Mouse (Mus musculus): Measurements from ENCODE around the gene Sptlc2.
A peak's percentile ranks its signal among the peaks of the same experiment; 100 is the strongest.

Sptlc2 gene

GRCm38 (mm10) chr12:87274853-87275831 lies 113.0 kb downstream of the Sptlc2 start:
- no peak for DNase-seq

DNA sequence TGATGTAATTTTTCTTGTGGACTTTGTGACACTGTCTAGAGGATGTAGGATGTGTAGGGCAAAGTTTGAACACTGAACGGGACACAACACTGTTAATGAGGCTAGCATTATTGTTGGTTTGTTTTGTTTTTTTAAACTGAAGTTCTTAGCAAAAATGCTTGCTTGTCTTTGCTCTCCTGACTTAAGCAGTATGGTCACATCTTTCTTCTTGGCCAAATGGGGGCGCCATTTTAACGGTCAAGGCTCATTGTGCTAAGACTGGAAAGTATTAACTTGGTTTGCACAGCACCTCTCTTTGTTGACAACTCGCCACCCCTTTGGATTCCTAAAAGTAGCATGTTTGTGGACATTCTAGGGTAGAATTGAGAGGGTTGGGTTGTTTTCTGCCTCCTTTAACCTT lies 120.5 kb downstream of the Sptlc2 start:
- DNase-seq: peak; percentile 52

DNA sequence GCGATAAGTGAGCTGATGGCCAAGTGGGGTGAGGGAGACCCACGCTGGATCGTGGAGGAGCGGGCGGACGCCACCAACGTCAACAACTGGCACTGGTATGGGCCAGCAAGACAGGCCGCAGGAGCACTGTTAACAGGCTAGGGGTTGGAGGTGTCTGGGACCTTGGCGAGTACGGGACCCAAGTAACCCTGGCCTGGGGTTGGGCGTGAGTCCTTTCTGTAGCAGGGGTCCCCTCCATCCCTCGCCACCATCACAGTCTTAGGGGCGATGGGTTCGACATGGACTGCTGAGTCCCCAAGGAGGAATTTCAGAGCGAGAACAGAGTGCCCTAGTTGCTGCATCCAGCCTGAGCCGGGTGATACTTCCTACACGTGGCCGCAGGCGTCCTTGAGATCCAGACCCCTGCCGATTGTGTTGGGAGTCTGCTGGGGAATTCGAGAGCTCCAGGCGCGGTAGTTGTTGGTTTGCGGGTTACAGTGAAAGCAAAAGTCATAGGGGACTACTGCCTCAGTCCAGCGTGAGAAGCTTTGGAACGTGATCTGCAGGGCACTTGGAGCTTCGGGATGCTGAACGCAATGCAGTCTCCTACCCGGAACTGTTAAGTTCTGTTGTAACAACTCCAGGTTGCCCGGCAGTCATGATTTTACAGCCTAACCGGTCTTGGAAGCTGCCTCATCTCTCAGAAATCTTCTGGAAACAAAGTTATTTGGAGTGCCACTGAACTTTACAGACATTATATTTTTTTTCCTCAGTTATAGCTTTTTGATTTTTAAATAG lies 121.1 kb downstream of the Sptlc2 start:
- DNase-seq: no peak

- DNase-seq: peak; percentile 99
Measured at GRCm38 (mm10) chr12:87266108-87266826, 121.9 kb downstream of the Sptlc2 start, which contains the start of the genes Vipas39 and Ahsa1. Gene Vipas39 (minus strand): TSS chr12:87266256. Gene Ahsa1 (plus strand): TSS chr12:87266479.

- no peak for DNase-seq
Measured at GRCm38 (mm10) chr12:87265444-87265843, 122.7 kb downstream of the Sptlc2 start.

DNA sequence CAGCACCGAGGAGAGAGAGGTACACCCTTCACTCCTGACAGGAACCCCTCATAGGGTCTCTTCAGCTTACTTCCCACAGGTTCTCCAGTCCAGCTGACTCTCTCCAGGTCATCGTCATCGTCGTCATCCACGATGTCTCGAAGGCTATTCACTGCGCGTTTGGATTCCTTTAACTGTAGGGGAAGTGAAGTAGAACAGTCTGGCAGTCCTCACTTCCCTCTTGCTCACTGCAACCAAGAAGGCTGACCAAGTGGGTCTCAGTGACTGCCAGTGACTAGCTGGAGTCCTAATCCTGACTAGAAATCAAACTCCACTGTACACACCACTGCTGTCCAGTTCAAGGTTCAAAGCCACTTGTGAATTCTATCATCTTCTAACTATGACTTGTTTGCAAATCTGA lies 127.6 kb downstream of the Sptlc2 start:
- DNase-seq: no peak

DNA sequence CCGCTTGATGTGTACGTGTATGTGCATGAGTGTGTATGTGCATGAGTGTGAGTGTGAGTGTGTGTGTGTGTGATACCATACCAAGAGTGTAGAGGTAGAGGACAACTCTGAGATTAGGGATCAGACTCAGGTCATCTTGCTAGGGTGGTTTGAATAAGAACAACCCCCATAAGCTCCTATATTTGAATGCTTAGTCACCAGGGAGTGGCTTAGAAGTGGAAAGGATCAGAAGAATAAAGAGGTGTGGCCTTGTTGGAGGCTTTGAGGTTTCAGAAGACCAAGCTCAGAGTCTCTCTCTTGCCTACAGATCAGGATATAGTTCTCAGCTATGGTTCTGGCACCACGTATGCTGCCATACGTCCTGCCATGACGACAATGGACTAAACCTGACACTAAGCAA lies 131.5 kb downstream of the Sptlc2 start:
- DNase-seq: no peak

All from retina, postnatal 1 day (tissue).